Mouse (Mus musculus): ENCODE data around the gene Aak1. TPM values are rescaled to one million over a fixed set of nuclear protein-coding genes. Genes with fewer than 3 reads are reported as not detected.
A peak's percentile ranks its signal among the peaks of the same experiment; 100 is the strongest.
"Not testable (repeated sequence)": the region's sequence is repeated elsewhere in the genome, so short reads cannot be mapped to it uniquely, and the experiment has no call there.

Gene Aak1
- polyA plus RNA-seq, 1 experiment from 2014 or later, result 60.1 TPM

DNA sequence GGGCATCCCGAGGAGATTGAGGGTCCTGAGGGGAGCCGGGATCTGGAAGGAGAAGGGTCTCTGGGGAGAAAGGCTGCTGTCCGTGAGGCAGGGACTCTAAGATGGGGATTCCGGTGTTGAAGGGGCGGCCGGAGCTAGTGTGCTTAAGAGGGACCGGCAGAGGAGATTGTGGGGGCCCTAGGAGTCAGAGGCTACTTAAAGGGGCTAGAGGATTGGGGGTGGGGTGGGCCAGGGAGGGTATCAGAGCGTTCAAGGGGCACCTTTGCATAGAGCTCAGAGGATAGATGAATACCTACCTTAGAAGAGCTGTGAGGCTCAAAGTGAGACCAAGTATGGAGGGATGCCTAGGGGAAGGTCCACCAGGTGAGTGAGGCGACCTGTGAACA is 193.8 kb downstream of the Aak1 start:
- CTCF ChIA-PET, result interaction anchor here (3.2 kb wide), 1 partner anchor 10 kb away, joined by 10 read pairs; no protein-coding TSS in a partner anchor
- in situ Hi-C loops (cut with MboI; ENCODE audit: low pct_unique_long_range_greater_than_20kb), result no loop called here
- POLR2A ChIA-PET, result interaction anchor here (0.8 to 1.9 kb wide), 6 partner anchors 9 to 35 kb away, joined by 3 to 7 read pairs (median 4); no protein-coding TSS in a partner anchor
- no peak for TF ChIP-seq CTCF (IDR thresholded peaks at IDR 0.05)
- DNase-seq (ENCODE audit: low read depth, low spot score) (no peak), ATAC-seq (peak; percentile 4)
- no peaks in the 10 kb centered on the region for H3K27me3 ChIP-seq

DNA sequence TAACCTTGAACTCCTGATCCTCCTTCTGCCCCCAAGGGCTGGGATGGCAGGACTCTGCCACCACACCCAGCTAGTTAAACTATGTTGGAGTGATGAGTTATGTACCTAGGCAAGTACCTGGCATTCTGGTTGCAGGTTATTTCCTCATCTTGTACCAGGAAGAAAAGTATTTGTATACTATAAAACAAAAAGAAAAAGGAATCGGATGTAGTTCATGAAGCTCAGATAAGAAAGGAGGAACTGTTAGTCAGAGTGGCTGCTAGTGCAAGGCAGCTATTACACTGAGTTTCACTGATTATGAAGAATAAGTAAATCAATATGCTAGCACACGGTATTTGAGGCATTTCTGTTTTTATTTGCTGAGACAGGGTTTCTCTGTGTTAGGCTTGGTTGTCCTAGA is 195.6 kb downstream of the Aak1 start:
- CTCF ChIA-PET, result interaction anchor here (1.1 to 3.2 kb wide), 2 partner anchors 8 to 10 kb away, joined by 3 to 10 read pairs; no protein-coding TSS in a partner anchor

DNA sequence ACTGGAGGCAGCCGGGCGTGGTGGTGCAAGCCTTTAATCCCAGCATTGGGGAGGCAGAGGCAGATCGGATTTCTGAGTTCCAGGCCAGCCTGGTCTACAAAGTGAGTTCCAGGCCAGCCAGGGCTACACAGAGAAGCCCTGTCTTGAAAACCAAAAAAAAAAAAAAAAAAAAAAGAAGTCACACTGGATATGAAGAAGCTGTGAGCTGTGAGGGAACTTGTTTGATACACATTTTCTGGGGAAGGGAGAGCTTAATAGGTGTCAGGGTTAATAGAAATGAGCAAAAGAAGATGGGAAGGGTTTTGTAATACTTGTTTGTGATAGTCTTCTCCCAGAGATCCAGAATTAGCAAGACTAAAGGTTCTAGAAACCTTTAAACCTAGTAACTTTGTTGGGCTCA is 196.2 kb downstream of the Aak1 start:
- TF ChIP-seq CTCF (IDR thresholded peaks at IDR 0.05), result no peak
- ChIA-PET CTCF (interaction anchor here (1.1 kb wide), 1 partner anchor 10 kb away, joined by 3 read pairs; no protein-coding TSS in a partner anchor), POLR2A (interaction anchor here (0.6 to 1.1 kb wide), 2 partner anchors 10 to 12 kb away, joined by 3 read pairs; no protein-coding TSS in a partner anchor)
- ATAC-seq (no peak), DNase-seq (ENCODE audit: low read depth, low spot score) (no peak)
- in situ Hi-C loops (cut with MboI; ENCODE audit: low pct_unique_long_range_greater_than_20kb), result no loop called here
- no peaks in the 10 kb centered on the region for H3K27me3 ChIP-seq

More for the DNA sequence above, 195.6 kb downstream of the Aak1 start:
- ATAC-seq (no peak), DNase-seq (ENCODE audit: low read depth, low spot score) (no peak)
- POLR2A ChIA-PET, result interaction anchor here (1.1 kb wide), 1 partner anchor 9 kb away, joined by 3 read pairs; no protein-coding TSS in a partner anchor
- no peak for TF ChIP-seq CTCF (IDR thresholded peaks at IDR 0.05)
- in situ Hi-C loops (cut with MboI; ENCODE audit: low pct_unique_long_range_greater_than_20kb), result no loop called here
- no peaks in the 10 kb centered on the region for H3K27me3 ChIP-seq

DNA sequence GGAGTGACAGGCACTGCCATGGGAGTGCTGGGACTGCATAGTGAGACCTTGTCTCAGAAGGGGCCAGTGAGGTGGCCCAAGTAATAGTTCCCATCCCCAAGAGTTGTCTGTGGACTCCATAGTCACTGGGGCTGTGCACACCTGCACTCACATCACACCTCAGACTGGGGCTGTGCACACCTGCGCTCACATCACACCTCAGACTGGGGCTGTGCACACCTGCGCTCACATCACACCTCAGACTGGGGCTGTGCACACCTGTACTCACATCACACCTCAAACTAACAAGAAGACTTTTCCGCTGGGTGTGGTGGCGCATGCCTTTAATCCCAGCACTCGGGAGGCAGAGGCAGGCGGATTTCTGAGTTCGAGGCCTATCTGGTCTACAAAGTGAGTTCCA is 199.4 kb downstream of the Aak1 start:
- CTCF ChIA-PET; ATAC-seq; in situ Hi-C loops (cut with MboI; ENCODE audit: low pct_unique_long_range_greater_than_20kb); DNase-seq (ENCODE audit: low read depth, low spot score); H3K27me3 ChIP-seq; POLR2A ChIA-PET: not testable (repeated sequence)

DNA sequence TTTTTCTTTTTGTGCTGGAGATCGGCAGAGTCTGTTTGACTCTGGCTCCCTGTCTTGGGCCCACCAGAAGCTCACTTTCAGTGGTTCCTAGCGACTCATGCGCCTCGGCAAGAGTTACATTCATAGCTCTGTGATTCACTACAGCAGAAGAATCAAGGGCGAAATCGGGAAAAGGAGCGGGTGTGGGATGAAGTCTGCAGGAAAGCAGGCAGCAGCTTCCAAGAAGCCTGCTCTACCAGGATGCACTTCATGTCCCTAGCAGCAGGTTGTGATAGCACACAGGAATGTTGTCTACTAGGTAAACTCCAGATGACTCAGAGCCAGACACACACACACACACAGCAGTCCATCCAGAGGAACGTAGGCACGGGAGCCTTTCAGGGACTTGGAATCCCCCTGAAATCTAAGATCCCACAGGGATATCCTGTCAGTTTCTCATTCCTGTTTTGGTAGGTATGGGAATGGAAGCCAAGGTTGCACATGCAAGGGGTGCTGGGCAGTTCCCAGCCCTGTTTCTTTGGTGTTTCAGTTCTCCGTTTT is 202.6 kb downstream of the Aak1 start:
- in situ Hi-C loops (cut with MboI; ENCODE audit: low pct_unique_long_range_greater_than_20kb), result no loop called here
- no peak for TF ChIP-seq CTCF (IDR thresholded peaks at IDR 0.05)
- POLR2A ChIA-PET, result interaction anchor here (1.6 kb wide), 1 partner anchor 10 kb away, joined by 7 read pairs; the partner anchor contains the start of gene Gfpt1
- ATAC-seq (no peak), DNase-seq (ENCODE audit: low read depth, low spot score) (no peak)
- CTCF ChIA-PET, result interaction anchor here (0.9 to 2.9 kb wide), 3 partner anchors 8 to 27 kb away, joined by 4 to 10 read pairs (median 4); partner anchors contain the start of gene Gfpt1
- H3K27me3 ChIP-seq, result no peaks in the 10 kb centered on the region

Other genes with a start within 250 kb of the Aak1 start
- gene Asprv1, start 221.4 kb upstream of the Aak1 start, polyA plus RNA-seq (2021), result not detected
- gene Mxd1, start 180.4 kb upstream of the Aak1 start, polyA plus RNA-seq (2021), result 4.8 TPM
- gene Snrnp27, start 165.0 kb upstream of the Aak1 start, polyA plus RNA-seq (2021), result 104 TPM
- gene Gmcl1, start 116.1 kb upstream of the Aak1 start, polyA plus RNA-seq (2021), result 59.1 TPM
- 388 TPM for gene Anxa4, start 55.9 kb upstream of the Aak1 start, polyA plus RNA-seq (2021)
- gene Nfu1, start 159.7 kb downstream of the Aak1 start, polyA plus RNA-seq (2021), result 105 TPM
- 46.1 TPM for gene Gfpt1, start 193.3 kb downstream of the Aak1 start, polyA plus RNA-seq (2021)

All from Patski (cell line).